Mouse (Mus musculus) limb, embryonic 13.5 days (tissue): ENCODE data around the gene Lrrn1. TPM values are rescaled to one million over a fixed set of nuclear protein-coding genes. Genes with fewer than 3 reads are reported as not detected.

ENCODE experiments used
- ATAC-seq: fragments of 200-750 bp; cut with Nextera tagmentation; 2 replicates; pipeline ENCODE4 v1.8.0; 2017; ENCODE audit warnings: low read depth, moderate number of reproducible peaks, moderate TSS enrichment; ENCODE audit not compliant: low FRiP score
- H3K27ac ChIP-seq: fragments of 300-500 bp; sonication (generic); 2 replicates; pipeline ENCODE4 v1.5.1; 2015; ENCODE audit warnings: inconsistent platforms, mild to moderate bottlenecking, moderate library complexity
- H3K27me3 ChIP-seq: fragments of 300-500 bp; sonication (generic); 2 replicates; pipeline ENCODE4 v1.6.1; 2015; ENCODE audit warnings: mild to moderate bottlenecking, inconsistent platforms
- H3K36me3 ChIP-seq: fragments of 300-500 bp; sonication (generic); 2 replicates; pipeline ENCODE4 v1.6.1; 2015; ENCODE audit warnings: inconsistent platforms, mild to moderate bottlenecking, moderate library complexity
- H3K4me1 ChIP-seq: fragments of 300-500 bp; sonication (generic); 2 replicates; pipeline ENCODE4 v1.6.1; 2015; ENCODE audit warnings: inconsistent platforms
- H3K4me2 ChIP-seq: fragments of 300-500 bp; sonication (generic); replicated peaks from 2 replicates; pipeline ENCODE4 v1.6.1; 2015; ENCODE audit warnings: inconsistent platforms, mild to moderate bottlenecking, moderate library complexity
- H3K4me3 ChIP-seq: fragments of 300-500 bp; sonication (generic); 2 replicates; pipeline ENCODE4 v1.5.1; 2015; ENCODE audit warnings: moderate library complexity, mild to moderate bottlenecking, inconsistent platforms
- H3K9ac ChIP-seq: fragments of 300-500 bp; sonication (generic); 2 replicates; pipeline ENCODE4 v1.6.1; 2015; ENCODE audit warnings: mild to moderate bottlenecking, inconsistent platforms
- H3K9me3 ChIP-seq: fragments of 300-500 bp; sonication (generic); 2 replicates; pipeline ENCODE4 v1.6.1; 2016; ENCODE audit warnings: inconsistent platforms
- WGBS: fragments of 180-500 bp; shearing (Covaris S2); methylation state at CpG from one replicate; pipeline ENCODE4 v1.1.7; 2015; 5-methylcytosine and 5-hydroxymethylcytosine counted together
- polyA plus RNA-seq: library from polyadenylated mRNA; unstranded; fragments of >200 nt; fragmentation: Nextera tagmentation; extraction: Ambion mirVana; gene quantifications from 2 replicates; pipeline ENCODE4 v1.2.1, GENCODE M21; 2015

Gene Lrrn1
- polyA plus RNA-seq, 1 experiment from 2014 or later = 57.6 TPM

GRCm38 (mm10) chr6:107614288-107614687 is 84.7 kb downstream of the Lrrn1 start:
- WGBS = 80% methylated on average over 1 of the region's 1 CpGs
- Histone ChIP-seq H3K27ac (no peak overlapping the region), H3K9ac (no peak overlapping the region), H3K4me2 (no peak overlapping the region), H3K36me3 (no peaks in the 10 kb centered on the region), H3K27me3 (no peaks in the 10 kb centered on the region), H3K4me1 (no peaks in the 10 kb centered on the region), H3K9me3 (no peaks in the 10 kb centered on the region), H3K4me3 (no peak overlapping the region)
- ATAC-seq = no peak
